Mouse (Mus musculus): ENCODE data around the gene Smc1b. TPM values are rescaled to one million over a fixed set of nuclear protein-coding genes. Genes with fewer than 3 reads are reported as not detected.
A peak's percentile ranks its signal among the peaks of the same experiment; 100 is the strongest.
"Not testable (repeated sequence)": the region's sequence is repeated elsewhere in the genome, so short reads cannot be mapped to it uniquely, and the experiment has no call there.

Smc1b gene
- total RNA-seq, 2 experiments from 2014 or later, result 0.87 TPM; not detected in 1

- DNase-seq (ENCODE audit: low spot score in 2 of 2), result peak; percentile 97 to 98
- intact Hi-C loops (cut with DNase I), result loop anchor here (5.0 kb wide), 1 partner anchor 39 kb away; no protein-coding TSS in a partner anchor
Observed at GRCm38 (mm10) chr15:85036566-85037342, 95.0 kb downstream of the Smc1b start.

DNA sequence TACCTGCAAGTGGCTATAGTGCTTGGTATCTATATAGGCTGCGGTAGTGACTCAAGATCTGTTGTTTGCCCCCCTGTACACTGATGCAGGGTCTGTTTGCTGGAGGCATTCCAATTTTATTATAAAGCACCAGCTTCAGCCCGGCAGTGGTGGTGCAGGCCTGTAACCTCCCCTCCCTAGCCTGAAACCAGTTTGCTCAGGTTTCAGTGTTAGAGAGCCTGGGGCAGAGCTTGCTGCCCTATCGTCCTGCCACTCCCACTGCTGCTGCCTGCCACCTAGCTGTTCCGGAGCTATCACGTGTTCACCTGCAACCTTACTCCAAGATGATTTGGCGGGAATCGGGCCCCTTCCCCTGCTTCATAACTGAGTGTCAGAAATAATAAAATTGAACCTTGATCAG is 97.8 kb downstream of the Smc1b start:
- DNase-seq (ENCODE audit: low spot score in 2 of 2); intact Hi-C loops (cut with DNase I): not testable (repeated sequence)

DNA sequence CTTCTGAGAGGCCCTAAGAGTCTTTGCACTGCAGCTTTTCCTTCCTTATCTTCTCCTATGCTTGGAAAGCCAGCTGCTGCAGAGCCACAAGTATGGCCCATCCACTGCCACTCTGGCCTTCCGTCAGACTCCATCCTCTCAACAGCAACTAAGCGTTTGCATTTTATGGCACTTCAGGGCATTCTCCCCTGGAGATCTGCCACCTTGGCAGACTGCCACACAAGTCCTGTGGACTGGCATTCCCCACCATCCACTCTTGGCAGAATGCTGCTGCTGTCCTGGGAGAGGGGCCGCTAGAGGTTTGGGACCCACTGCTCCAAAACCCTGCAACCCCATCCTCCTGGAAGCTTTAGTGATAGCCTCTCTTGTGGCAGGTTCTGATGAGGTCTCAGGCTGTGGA is 99.9 kb downstream of the Smc1b start:
- intact Hi-C loops (cut with DNase I), result no loop called here

DNA sequence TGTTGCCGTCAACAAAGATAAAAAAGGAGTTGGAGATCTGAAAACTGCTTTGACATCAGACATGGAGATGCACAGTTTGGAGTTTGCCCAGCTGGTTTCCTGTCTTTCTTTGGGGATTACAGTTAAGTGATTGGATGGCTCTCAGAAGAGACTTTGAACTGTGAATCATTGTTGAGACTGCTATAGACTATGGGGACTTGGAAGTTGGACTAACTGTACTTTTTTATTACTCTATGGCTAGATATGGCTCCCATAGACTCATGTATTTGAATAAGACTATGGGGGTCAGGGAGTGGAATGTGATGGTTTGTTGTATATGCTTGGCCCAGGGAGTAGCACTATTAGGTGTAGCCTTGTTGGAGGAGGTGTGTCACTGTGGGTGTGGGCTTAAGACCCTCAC is 101.1 kb downstream of the Smc1b start:
- intact Hi-C loops (cut with DNase I); DNase-seq (ENCODE audit: low spot score in 2 of 2): not testable (repeated sequence)

More for the DNA sequence above, 99.9 kb downstream of the Smc1b start:
- DNase-seq (ENCODE audit: low spot score in 2 of 2), result no peak

DNA sequence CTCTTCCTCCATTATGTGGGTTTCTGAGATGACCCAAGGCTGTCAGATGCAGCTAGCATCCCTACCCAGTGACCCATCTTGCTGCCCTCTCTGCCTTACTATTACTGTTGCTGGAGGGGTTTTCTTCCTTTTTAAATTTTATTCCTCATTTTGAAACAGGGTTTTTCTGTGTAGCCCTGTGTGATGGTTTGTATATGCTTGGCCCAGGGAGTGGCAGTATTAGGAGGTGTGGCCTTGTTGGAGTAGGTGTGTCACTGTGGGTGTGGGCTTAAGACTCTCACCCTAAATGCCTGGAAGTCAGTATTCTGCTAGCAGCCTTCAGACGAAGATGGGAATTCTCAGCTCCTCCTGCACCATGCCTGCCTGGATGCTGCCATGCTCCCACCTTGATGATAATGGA is 103.1 kb downstream of the Smc1b start, which contains the start of gene Fam118a:
TSS of gene Fam118a (plus strand) at position 301 of the 400 bp plus-strand sequence.
- DNase-seq (ENCODE audit: low spot score in 2 of 2); intact Hi-C loops (cut with DNase I): not testable (repeated sequence)

- no peak for DNase-seq (ENCODE audit: low spot score in 2 of 2)
- intact Hi-C loops (cut with DNase I), result no loop called here
Observed at GRCm38 (mm10) chr15:85027740-85028139, 104.0 kb downstream of the Smc1b start.

- no peak for DNase-seq (ENCODE audit: low spot score in 2 of 2)
- intact Hi-C loops (cut with DNase I), result no loop called here
Observed at GRCm38 (mm10) chr15:85026197-85026596, 105.6 kb downstream of the Smc1b start.

- intact Hi-C loops (cut with DNase I), result no loop called here
- no peak for DNase-seq (ENCODE audit: low spot score in 2 of 2)
Observed at GRCm38 (mm10) chr15:85022211-85022610, 109.6 kb downstream of the Smc1b start.

DNA sequence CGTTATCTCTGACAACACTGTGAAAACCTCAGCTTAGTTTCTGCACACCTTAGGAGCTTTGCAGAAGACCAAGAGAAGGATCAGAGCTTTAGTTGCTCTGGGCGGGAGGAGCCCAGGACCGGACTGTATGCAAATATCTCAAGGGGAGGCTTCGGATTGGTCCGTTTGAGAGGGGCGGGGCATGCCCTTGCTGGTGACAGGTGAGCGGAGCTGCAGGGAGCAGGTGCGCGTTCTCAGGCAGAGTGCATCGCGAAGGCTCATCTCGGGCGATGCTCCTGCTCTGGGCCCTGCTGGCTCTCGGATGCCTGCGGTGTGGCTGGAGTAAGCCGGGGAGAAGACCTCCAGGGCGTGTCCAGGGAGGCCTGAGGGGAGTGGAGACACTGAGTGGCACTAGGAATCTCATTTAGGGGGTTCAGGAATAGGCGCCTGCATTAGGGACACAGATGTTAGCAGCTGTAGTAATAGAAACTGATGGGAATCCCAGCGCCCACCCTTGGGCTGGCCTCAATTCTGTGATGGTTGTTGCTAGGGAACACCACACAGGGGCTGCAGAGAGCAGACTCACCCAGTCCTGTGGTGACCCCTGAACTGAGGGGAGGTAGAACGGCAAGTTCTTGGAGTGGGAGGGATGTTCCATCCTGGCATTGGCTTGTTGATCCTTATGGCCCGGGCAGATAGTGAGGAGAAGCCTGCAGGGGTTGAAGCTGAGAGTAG is 114.7 kb downstream of the Smc1b start, which contains the start of gene Upk3a:
TSS of gene Upk3a (plus strand) at position 191 of the 714 bp plus-strand sequence.
- no peak for DNase-seq (ENCODE audit: low spot score in 2 of 2)
- intact Hi-C loops (cut with DNase I), result no loop called here

- peak; percentile 67 to 82 for DNase-seq (ENCODE audit: low spot score in 2 of 2)
- intact Hi-C loops (cut with DNase I), result no loop called here
Observed at GRCm38 (mm10) chr15:85015771-85016170, 116.0 kb downstream of the Smc1b start.

Other genes with a start within 250 kb of the Smc1b start
- gene Gm29666, start 211.9 kb downstream of the Smc1b start, total RNA-seq (2021), result 1 to 10 TPM in 1 of 2 experiments, under 1 TPM in 1; 0.94 to 1.1 TPM
- gene Nup50, start 208.6 kb downstream of the Smc1b start, total RNA-seq (2021), result 10 to 100 TPM; 31.2 to 31.7 TPM
- 100 to 1,000 TPM in 1 of 2 experiments, 10 to 100 TPM in 1; 96.1 to 106 TPM for gene 5031439G07Rik, start 143.4 kb downstream of the Smc1b start, total RNA-seq (2021)
- not detected for gene Upk3a, start 114.8 kb downstream of the Smc1b start, total RNA-seq (2021)
- gene Fam118a, start 103.0 kb downstream of the Smc1b start, total RNA-seq (2021), result 10 to 100 TPM; 29.0 to 29.5 TPM
- under 1 TPM in 1 of 2 experiments, not detected in 1; 0.23 TPM for gene Ribc2, start 114 bp upstream of the Smc1b start, total RNA-seq (2021)
- gene Fbln1, start 74.0 kb upstream of the Smc1b start, total RNA-seq (2021), result 10 to 100 TPM in 1 of 2 experiments, 1 to 10 TPM in 1; 10.0 to 11.1 TPM
- 100 to 1,000 TPM; 304 to 310 TPM for gene Atxn10, start 204.3 kb upstream of the Smc1b start, total RNA-seq (2021)

Measured in left cerebral cortex, postnatal 14 days (tissue).